Mouse (Mus musculus): ENCODE results near the gene Slc17a9.
"Not testable (repeated sequence)": the region's sequence is repeated elsewhere in the genome, so short reads cannot be mapped to it uniquely, and the experiment has no call there.

Slc17a9 gene

GRCm38 (mm10) chr2:180710276-180711155 lies 14.5 kb upstream of the Slc17a9 start:
- peak; percentile 10 for DNase-seq (ENCODE audit: low spot score)

- DNase-seq (ENCODE audit: low spot score): no peak
Measured at GRCm38 (mm10) chr2:180711527-180711926, 13.5 kb upstream of the Slc17a9 start.

- DNase-seq (ENCODE audit: low spot score): no peak
Measured at GRCm38 (mm10) chr2:180712037-180712689, 12.9 kb upstream of the Slc17a9 start.

GRCm38 (mm10) chr2:180722748-180723147 lies 2.3 kb upstream of the Slc17a9 start:
- not testable (repeated sequence) for DNase-seq (ENCODE audit: low spot score)

- no peak for DNase-seq (ENCODE audit: low spot score)
Measured at GRCm38 (mm10) chr2:180723865-180724264, 1.2 kb upstream of the Slc17a9 start.

GRCm38 (mm10) chr2:180725414-180725778 lies 333 bp downstream of the Slc17a9 start:
- no peak for DNase-seq (ENCODE audit: low spot score)

- no peak for DNase-seq (ENCODE audit: low spot score)
Measured at GRCm38 (mm10) chr2:180725856-180726629, 980 bp downstream of the Slc17a9 start.

- no peak for DNase-seq (ENCODE audit: low spot score)
Measured at GRCm38 (mm10) chr2:180726658-180727442, 1.8 kb downstream of the Slc17a9 start.

GRCm38 (mm10) chr2:180727613-180728021 lies 2.6 kb downstream of the Slc17a9 start:
- no peak for DNase-seq (ENCODE audit: low spot score)

- DNase-seq (ENCODE audit: low spot score): no peak
Measured at GRCm38 (mm10) chr2:180731036-180731435, 6.0 kb downstream of the Slc17a9 start.

GRCm38 (mm10) chr2:180731984-180732383 lies 6.9 kb downstream of the Slc17a9 start:
- no peak for DNase-seq (ENCODE audit: low spot score)

- DNase-seq (ENCODE audit: low spot score): no peak
Measured at GRCm38 (mm10) chr2:180735232-180735631, 10.2 kb downstream of the Slc17a9 start.

- DNase-seq (ENCODE audit: low spot score): no peak
Measured at GRCm38 (mm10) chr2:180737984-180738383, 12.9 kb downstream of the Slc17a9 start.

GRCm38 (mm10) chr2:180740349-180740748 lies 15.3 kb downstream of the Slc17a9 start:
- no peak for DNase-seq (ENCODE audit: low spot score)

- DNase-seq (ENCODE audit: low spot score): no peak
Measured at GRCm38 (mm10) chr2:180741421-180741820, 16.4 kb downstream of the Slc17a9 start.

GRCm38 (mm10) chr2:180742820-180743219 lies 17.8 kb downstream of the Slc17a9 start:
- DNase-seq (ENCODE audit: low spot score): no peak

GRCm38 (mm10) chr2:180743321-180743720 lies 18.3 kb downstream of the Slc17a9 start:
- no peak for DNase-seq (ENCODE audit: low spot score)

GRCm38 (mm10) chr2:180745248-180745927 lies 20.3 kb downstream of the Slc17a9 start:
- DNase-seq (ENCODE audit: low spot score): peak; percentile 91

GRCm38 (mm10) chr2:180746569-180747192 lies 21.6 kb downstream of the Slc17a9 start:
- no peak for DNase-seq (ENCODE audit: low spot score)

GRCm38 (mm10) chr2:180748904-180749303 lies 23.8 kb downstream of the Slc17a9 start:
- no peak for DNase-seq (ENCODE audit: low spot score)

Data from embryo, embryonic 10.5 days (tissue).